Mouse (Mus musculus) cerebellum, adult 8-10 months (tissue): ENCODE results near the gene Arl4a.

Source experiments
- DNase-seq: peaks from one replicate; pipeline ENCODE4 v3.0.0; 2022

Arl4a gene

DNA sequence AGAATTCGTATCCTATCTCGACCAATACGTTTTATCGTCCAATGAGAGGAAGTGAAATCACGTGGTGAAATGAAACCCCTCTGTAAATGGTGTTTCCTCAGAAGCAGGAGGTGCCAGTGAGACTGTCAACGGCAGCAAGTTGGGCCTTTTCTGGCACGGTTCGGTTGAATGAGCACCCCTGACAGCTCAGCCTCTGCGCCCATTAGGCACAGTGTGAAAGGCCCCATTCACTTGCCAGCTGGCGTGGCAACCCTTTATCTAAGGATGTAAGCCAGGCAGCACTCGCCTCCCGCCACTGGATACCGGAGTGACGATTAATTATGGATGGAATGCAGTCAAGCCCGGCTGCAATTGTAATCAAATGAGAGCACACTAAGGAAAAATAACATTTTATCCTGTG, 81.4 kb downstream of the Arl4a start:
- DNase-seq, result peak; percentile 33
